Mouse (Mus musculus) liver, embryonic 16.5 days (tissue): ENCODE data around the gene Wwc2. TPM values are rescaled to one million over a fixed set of nuclear protein-coding genes. Genes with fewer than 3 reads are reported as not detected.

Source experiments
- ATAC-seq: fragments of 200-750 bp; cut with Nextera tagmentation; 2 replicates; pipeline ENCODE4 v1.8.0; 2017; ENCODE audit warnings: low read depth, mild to moderate bottlenecking, moderate number of reproducible peaks, moderate library complexity
- H3K27ac ChIP-seq: fragments of 300-500 bp; sonication (generic); 2 replicates; pipeline ENCODE4 v1.5.1; 2014; ENCODE audit warnings: mild to moderate bottlenecking, low read length
- H3K27me3 ChIP-seq: fragments of 300-500 bp; sonication (generic); 2 replicates; pipeline ENCODE4 v1.6.1; 2014; ENCODE audit warnings: low read depth, low read length, mixed read lengths; ENCODE audit not compliant: control insufficient read depth, insufficient read depth
- H3K36me3 ChIP-seq: fragments of 300-500 bp; sonication (generic); 2 replicates; pipeline ENCODE4 v1.6.1; 2014; ENCODE audit warnings: mild to moderate bottlenecking; ENCODE audit not compliant: control insufficient read depth, insufficient read depth
- H3K4me1 ChIP-seq: fragments of 300-500 bp; sonication (generic); 2 replicates; pipeline ENCODE4 v1.6.1; 2014; ENCODE audit warnings: low read depth, low read length, mixed read lengths; ENCODE audit not compliant: control insufficient read depth
- H3K4me2 ChIP-seq: fragments of 300-500 bp; sonication (generic); 2 replicates; pipeline ENCODE4 v1.6.1; 2014; ENCODE audit warnings: low read depth, low read length, mixed read lengths
- H3K4me3 ChIP-seq: fragments of 300-500 bp; sonication (generic); 2 replicates; pipeline ENCODE4 v1.5.1; 2014; ENCODE audit warnings: low read depth, mild to moderate bottlenecking, low read length
- H3K9ac ChIP-seq: fragments of 300-500 bp; sonication (generic); 2 replicates; pipeline ENCODE4 v1.6.1; 2014; ENCODE audit warnings: low read depth, low read length
- H3K9me3 ChIP-seq: fragments of 300-500 bp; sonication (generic); replicated peaks from 2 replicates; pipeline ENCODE4 v1.6.1; 2016; ENCODE audit warnings: low read length; ENCODE audit not compliant: control insufficient read depth
- WGBS: fragments of 180-500 bp; shearing (Covaris S2); extraction: QIAGEN DNeasy Blood & Tissue Kit; methylation state at CpG from one replicate; pipeline ENCODE4 v1.1.7; 2014; ENCODE audit not compliant: insufficient replicate concordance; 5-methylcytosine and 5-hydroxymethylcytosine counted together
- polyA plus RNA-seq: library from polyadenylated mRNA; unstranded; fragments of >200 nt; fragmentation: Nextera tagmentation; extraction: Ambion mirVana; gene quantifications from 2 replicates; pipeline ENCODE4 v1.2.1, GENCODE M21; 2015

Wwc2 gene
- polyA plus RNA-seq, 1 experiment from 2014 or later: 1.2 TPM

GRCm38 (mm10) chr8:47939933-47940870, 50.5 kb downstream of the Wwc2 start:
- Histone ChIP-seq H3K4me1 (no peaks in the 10 kb centered on the region), H3K27me3 (no peaks in the 10 kb centered on the region), H3K27ac (peak overlapping the region; percentile 33; the same call in 1 of the 2 replicates), H3K9me3 (no peaks in the 10 kb centered on the region), H3K9ac (no peak overlapping the region), H3K4me2 (no peak overlapping the region), H3K36me3 (no peaks in the 10 kb centered on the region), H3K4me3 (no peak overlapping the region)
- 54% methylated on average over 10 of the region's 10 CpGs for WGBS
- no peak for ATAC-seq

GRCm38 (mm10) chr8:47939217-47939616, 51.5 kb downstream of the Wwc2 start:
- H3K27ac ChIP-seq: no peak overlapping the region
- no peaks in the 10 kb centered on the region for H3K9me3 ChIP-seq
- H3K9ac ChIP-seq: no peak overlapping the region
- no peak overlapping the region for H3K4me2 ChIP-seq
- H3K27me3 ChIP-seq: no peaks in the 10 kb centered on the region
- no peak for ATAC-seq
- H3K4me3 ChIP-seq: no peak overlapping the region
- H3K4me1 ChIP-seq: no peaks in the 10 kb centered on the region
- H3K36me3 ChIP-seq: no peaks in the 10 kb centered on the region
- 63% methylated on average over 7 of the region's 7 CpGs for WGBS

GRCm38 (mm10) chr8:47936386-47936785, 54.3 kb downstream of the Wwc2 start:
- H3K4me1 ChIP-seq: 0 out of 2 replicates have a peak, but pooled peaks cover 2% of the 10 kb centered on the region
- no peaks in the 10 kb centered on the region for H3K9me3 ChIP-seq
- WGBS: 62% methylated on average over 9 of the region's 9 CpGs
- no peak overlapping the region for H3K4me3 ChIP-seq
- no peaks in the 10 kb centered on the region for H3K27me3 ChIP-seq
- H3K27ac ChIP-seq: no peak overlapping the region
- no peak overlapping the region for H3K4me2 ChIP-seq
- H3K9ac ChIP-seq: no peak overlapping the region
- no peak for ATAC-seq
- no peaks in the 10 kb centered on the region for H3K36me3 ChIP-seq

GRCm38 (mm10) chr8:47935461-47935860, 55.3 kb downstream of the Wwc2 start:
- ATAC-seq: no peak
- H3K36me3 ChIP-seq: no peaks in the 10 kb centered on the region
- no peak overlapping the region for H3K27ac ChIP-seq
- H3K9me3 ChIP-seq: no peaks in the 10 kb centered on the region
- H3K4me3 ChIP-seq: no peak overlapping the region
- no peaks in the 10 kb centered on the region for H3K27me3 ChIP-seq
- 58% methylated on average over 5 of the region's 5 CpGs for WGBS
- H3K4me1 ChIP-seq: 0 out of 2 replicates have a peak, but pooled peaks cover 2% of the 10 kb centered on the region
- no peak overlapping the region for H3K4me2 ChIP-seq
- H3K9ac ChIP-seq: no peak overlapping the region

- Histone ChIP-seq H3K4me1 (0 out of 2 replicates have a peak, but pooled peaks cover 2% of the 10 kb centered on the region), H3K9ac (no peak overlapping the region), H3K36me3 (no peaks in the 10 kb centered on the region), H3K4me3 (no peak overlapping the region), H3K27me3 (no peaks in the 10 kb centered on the region), H3K4me2 (no peak overlapping the region), H3K9me3 (no peaks in the 10 kb centered on the region), H3K27ac (no peak overlapping the region)
- 68% methylated on average over 3 of the region's 3 CpGs for WGBS
- ATAC-seq: no peak
Observed at GRCm38 (mm10) chr8:47933087-47933486, 57.6 kb downstream of the Wwc2 start.

- 66% methylated on average over 16 of the region's 16 CpGs for WGBS
- Histone ChIP-seq H3K4me1 (0 out of 2 replicates have a peak, but pooled peaks cover 2% of the 10 kb centered on the region), H3K27ac (no peak overlapping the region), H3K9me3 (no peaks in the 10 kb centered on the region), H3K36me3 (no peaks in the 10 kb centered on the region), H3K4me3 (no peak overlapping the region), H3K9ac (no peak overlapping the region), H3K4me2 (no peak overlapping the region), H3K27me3 (no peaks in the 10 kb centered on the region)
- ATAC-seq: peak; percentile 50; the same call in 1 of the 2 replicates
Observed at GRCm38 (mm10) chr8:47932028-47932790, 58.5 kb downstream of the Wwc2 start.

GRCm38 (mm10) chr8:47931371-47931770, 59.4 kb downstream of the Wwc2 start:
- ATAC-seq: no peak
- no peak overlapping the region for H3K4me2 ChIP-seq
- H3K36me3 ChIP-seq: no peaks in the 10 kb centered on the region
- no peaks in the 10 kb centered on the region for H3K27me3 ChIP-seq
- H3K9me3 ChIP-seq: no peaks in the 10 kb centered on the region
- H3K4me3 ChIP-seq: no peak overlapping the region
- no peak overlapping the region for H3K27ac ChIP-seq
- 70% methylated on average over 7 of the region's 7 CpGs for WGBS
- H3K9ac ChIP-seq: no peak overlapping the region
- H3K4me1 ChIP-seq: 0 out of 2 replicates have a peak, but pooled peaks cover 2% of the 10 kb centered on the region

- Histone ChIP-seq H3K9me3 (no peaks in the 10 kb centered on the region), H3K36me3 (no peaks in the 10 kb centered on the region), H3K4me3 (no peak overlapping the region), H3K4me1 (0 out of 2 replicates have a peak, but pooled peaks cover 2% of the 10 kb centered on the region), H3K27ac (no peak overlapping the region), H3K27me3 (no peaks in the 10 kb centered on the region), H3K9ac (no peak overlapping the region), H3K4me2 (no peak overlapping the region)
- ATAC-seq: no peak
- 77% methylated on average over 12 of the region's 12 CpGs for WGBS
Observed at GRCm38 (mm10) chr8:47929615-47930014, 61.1 kb downstream of the Wwc2 start.
